Mouse (Mus musculus): ENCODE results near the gene Gm14685. TPM values are rescaled to one million over a fixed set of nuclear protein-coding genes. Genes with fewer than 3 reads are reported as not detected.
"Not testable (repeated sequence)": the region's sequence is repeated elsewhere in the genome, so short reads cannot be mapped to it uniquely, and the experiment has no call there.

The Gm14685 gene
- polyA plus RNA-seq (2012; rRNA removed), result 0.94 and 1.1 TPM in 2 replicates

- DNase-seq (ENCODE audit: low read depth), result not testable (repeated sequence)
Measured at GRCm38 (mm10) chrX:73116747-73117146, at the start of gene Gm14685. Gene Gm14685 (plus strand): TSS chrX:73117047.

DNA sequence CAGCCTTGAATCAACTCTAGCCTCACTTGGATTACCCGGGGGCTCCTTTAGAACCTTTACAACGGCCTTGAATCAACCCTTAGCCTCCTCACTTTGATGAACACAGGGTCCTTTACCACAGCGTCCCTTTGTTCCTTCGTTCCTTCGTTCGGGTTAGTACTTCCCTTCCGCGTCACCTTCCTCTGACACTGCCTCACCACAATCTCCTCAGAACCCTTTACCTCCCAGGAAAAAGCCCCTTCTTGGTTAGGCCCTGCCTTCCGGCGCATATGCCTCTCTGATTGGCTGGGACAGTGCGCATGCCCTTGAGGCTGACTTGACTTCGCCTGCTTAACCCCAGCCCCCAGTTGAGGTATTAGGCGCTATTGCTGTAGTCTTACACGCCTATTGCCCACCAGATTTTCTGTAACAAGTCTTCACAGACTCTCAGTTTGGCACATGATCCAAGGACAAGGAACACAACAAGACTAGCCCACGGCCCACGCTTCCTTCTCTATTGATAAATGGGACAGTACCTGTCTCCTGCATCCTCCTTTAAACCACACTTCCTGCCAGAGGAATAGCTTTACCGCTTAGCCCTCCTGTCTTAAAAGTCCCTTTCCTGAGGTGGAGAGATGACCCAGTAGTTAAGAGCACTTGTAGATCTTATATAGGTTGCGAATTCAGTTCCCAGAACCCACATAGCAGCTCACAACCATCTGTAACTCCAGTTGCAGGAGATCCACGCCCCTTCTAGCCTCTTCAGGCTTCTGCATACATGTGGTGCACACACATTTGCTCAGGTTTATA, 34.4 kb upstream of the Gm14685 start, which contains the start of gene Xlr4a:
TSS of gene Xlr4a (minus strand) at position 212 of the 789 bp plus-strand sequence.
- DNase-seq (ENCODE audit: low read depth), result not testable (repeated sequence)

DNA sequence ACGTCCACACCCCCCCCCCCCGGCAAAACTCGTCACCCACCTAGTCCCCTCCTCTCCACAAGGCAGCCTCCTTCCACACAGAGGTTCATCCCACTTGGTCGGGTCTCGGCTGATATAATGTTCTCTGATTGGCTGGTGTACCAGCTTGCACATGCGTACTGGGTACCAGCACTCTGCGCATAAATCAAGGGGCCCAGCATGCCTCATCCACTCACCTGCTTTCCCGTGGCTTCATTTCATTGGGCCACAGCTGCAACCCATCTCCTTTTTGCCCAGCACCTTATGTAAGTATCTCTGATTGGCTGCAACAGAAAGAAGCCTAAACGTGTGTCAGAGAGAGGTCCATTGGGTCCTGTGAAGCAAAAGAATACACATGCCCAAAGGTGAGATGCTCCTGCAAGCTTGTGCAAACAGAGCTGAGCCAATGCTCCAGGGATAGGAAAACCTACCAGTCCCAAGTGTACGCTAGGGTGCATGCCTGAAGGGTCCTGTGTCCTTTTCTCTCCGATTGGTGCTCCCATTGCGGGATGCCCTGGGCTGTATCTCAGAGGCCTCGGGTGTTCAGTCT, 19.8 kb upstream of the Gm14685 start, which contains the start of gene Xlr3a:
TSS of gene Xlr3a (minus strand) at position 155 of the 568 bp plus-strand sequence.
- peak; percentile 27 for DNase-seq (ENCODE audit: low read depth)

DNA sequence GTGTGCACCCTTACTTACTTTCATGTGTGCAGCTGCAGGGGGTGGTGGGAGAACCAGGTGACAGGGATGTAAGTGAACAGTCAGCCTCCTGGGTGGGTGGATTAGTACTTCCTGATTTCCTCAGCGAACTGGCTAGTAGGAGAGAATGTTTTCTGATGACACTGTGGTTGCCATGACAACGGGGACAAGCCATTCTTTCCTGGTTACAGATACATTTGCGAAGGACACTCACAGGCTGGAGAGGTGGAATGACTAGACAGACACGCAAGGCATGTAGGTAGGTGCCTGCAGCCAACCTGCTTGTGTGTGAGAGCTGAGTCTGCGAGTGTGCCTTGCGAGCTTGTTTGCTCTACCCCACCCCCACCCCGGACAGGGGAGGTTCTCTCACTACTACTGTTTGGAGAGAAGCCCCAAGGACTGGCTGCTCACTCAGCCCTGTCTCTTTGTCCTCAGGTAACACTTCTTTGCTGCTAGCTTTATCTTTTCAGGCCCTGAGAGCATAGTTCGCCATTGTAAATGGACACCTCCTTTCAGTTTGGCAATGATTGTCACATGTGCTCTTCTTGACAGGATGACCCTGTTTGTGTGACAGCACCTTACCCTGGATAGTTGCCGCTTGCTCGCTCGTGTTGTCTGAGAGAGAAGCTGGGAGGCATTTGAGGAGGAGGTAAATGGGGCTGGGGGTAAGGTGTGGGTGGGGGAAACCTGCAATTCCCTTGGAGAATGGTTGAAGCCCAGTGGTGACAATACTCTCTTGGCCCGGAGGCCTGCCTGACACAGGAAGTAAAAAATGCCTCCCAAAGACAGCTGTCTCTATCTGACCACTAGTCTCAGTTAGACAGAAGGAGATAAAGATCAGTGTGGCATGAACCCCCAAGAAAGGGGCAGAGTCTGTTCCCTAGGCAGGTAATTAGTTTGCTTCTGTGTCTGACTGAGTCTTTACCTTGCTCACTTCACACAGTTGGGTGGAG, 6.3 kb downstream of the Gm14685 start:
- DNase-seq (ENCODE audit: low read depth), result not testable (repeated sequence)

GRCm38 (mm10) chrX:73143218-73143618, 26.4 kb downstream of the Gm14685 start:
- DNase-seq (ENCODE audit: low read depth), result not testable (repeated sequence)

GRCm38 (mm10) chrX:73148496-73148895, 31.6 kb downstream of the Gm14685 start, which contains the start of gene Xlr5b:
Gene Xlr5b (plus strand): TSS chrX:73148796.
- DNase-seq (ENCODE audit: low read depth), result not testable (repeated sequence)

GRCm38 (mm10) chrX:73149350-73149749, 32.5 kb downstream of the Gm14685 start, which contains the start of gene DXBay18:
Gene DXBay18 (minus strand): TSS chrX:73149450.
- not testable (repeated sequence) for DNase-seq (ENCODE audit: low read depth)

GRCm38 (mm10) chrX:73176889-73177288, 60.0 kb downstream of the Gm14685 start, which contains the start of gene Spin2d:
Gene Spin2d (minus strand): TSS chrX:73176989.
- DNase-seq (ENCODE audit: low read depth), result not testable (repeated sequence)

Other genes with a start within 250 kb of the Gm14685 start
- 36.5 and 39.7 TPM in 2 replicates for gene Cetn2, start 198.6 kb upstream of the Gm14685 start, polyA plus RNA-seq (2012; rRNA removed)
- gene Nsdhl, start 198.5 kb upstream of the Gm14685 start, polyA plus RNA-seq (2012; rRNA removed), result 41.6 and 42.6 TPM in 2 replicates
- gene Zfp185, start 129.7 kb upstream of the Gm14685 start, polyA plus RNA-seq (2012; rRNA removed), result 1.2 and 1.5 TPM in 2 replicates
- 0.07 and 0.11 TPM in 2 replicates for gene Pnma5, start 79.9 kb upstream of the Gm14685 start, polyA plus RNA-seq (2012; rRNA removed)
- gene Pnma3, start 52.3 kb upstream of the Gm14685 start, polyA plus RNA-seq (2012; rRNA removed), result 14.5 and 15.1 TPM in 2 replicates
- 0.93 TPM in 1 of 2 replicates, not detected in the other for gene Xlr4a, start 34.6 kb upstream of the Gm14685 start, polyA plus RNA-seq (2012; rRNA removed)
- gene Xlr3a, start 20.0 kb upstream of the Gm14685 start, polyA plus RNA-seq (2012; rRNA removed), result 1.7 and 4.0 TPM in 2 replicates
- not detected in 2 replicates for gene Xlr5b, start 31.7 kb downstream of the Gm14685 start, polyA plus RNA-seq (2012; rRNA removed)
- gene DXBay18, start 32.4 kb downstream of the Gm14685 start, polyA plus RNA-seq (2012; rRNA removed), result 0.26 and 0.71 TPM in 2 replicates
- gene Spin2d, start 59.9 kb downstream of the Gm14685 start, polyA plus RNA-seq (2012; rRNA removed), result not detected in 2 replicates
- gene Xlr3b, start 75.2 kb downstream of the Gm14685 start, polyA plus RNA-seq (2012; rRNA removed), result 3.7 and 13.7 TPM in 2 replicates
- gene Xlr4b, start 97.3 kb downstream of the Gm14685 start, polyA plus RNA-seq (2012; rRNA removed), result 0.25 and 0.97 TPM in 2 replicates
- gene F8a, start 111.2 kb downstream of the Gm14685 start, polyA plus RNA-seq (2012; rRNA removed), result 19.7 and 22.1 TPM in 2 replicates
- gene Xlr4c, start 126.1 kb downstream of the Gm14685 start, polyA plus RNA-seq (2012; rRNA removed), result 0.25 TPM in 1 of 2 replicates, not detected in the other
- 0.13 TPM in 1 of 2 replicates, not detected in the other for gene Xlr3c, start 148.3 kb downstream of the Gm14685 start, polyA plus RNA-seq (2012; rRNA removed)
- not detected in 2 replicates for gene Xlr5a, start 175.9 kb downstream of the Gm14685 start, polyA plus RNA-seq (2012; rRNA removed)
- gene Xlr5c, start 175.9 kb downstream of the Gm14685 start, polyA plus RNA-seq (2012; rRNA removed), result not detected in 2 replicates
- gene Gm45015, start 219.8 kb downstream of the Gm14685 start, polyA plus RNA-seq (2012; rRNA removed), result not detected in 2 replicates
- 25.9 and 26.6 TPM in 2 replicates for gene Zfp275, start 225.6 kb downstream of the Gm14685 start, polyA plus RNA-seq (2012; rRNA removed)